Mouse (Mus musculus): ENCODE results near the gene Pomt2. TPM values are rescaled to one million over a fixed set of nuclear protein-coding genes. Genes with fewer than 3 reads are reported as not detected.

The Pomt2 gene
- polyA plus RNA-seq, 1 experiment = 0.09 TPM

DNA sequence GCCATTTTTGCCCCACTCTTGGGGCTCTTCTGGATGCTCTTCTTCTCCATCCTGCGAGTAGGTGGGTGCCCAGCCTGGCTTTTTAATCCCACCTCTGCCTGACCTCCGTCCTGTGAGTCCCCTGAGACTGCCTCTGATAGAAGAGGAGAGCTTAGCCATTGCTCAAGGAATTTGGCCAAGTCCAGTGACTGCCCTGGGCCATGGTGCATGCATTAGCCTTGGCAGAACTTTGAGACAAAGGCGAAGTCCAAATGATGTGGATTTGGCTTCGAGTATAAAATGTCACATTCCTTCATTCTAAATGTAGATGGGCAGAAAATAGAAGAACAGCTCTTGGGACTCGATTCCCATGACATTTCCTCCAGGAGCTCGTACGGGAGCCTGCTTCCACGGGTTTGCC lies 65.0 kb downstream of the Pomt2 start:
- H3K4me3 ChIP-seq (replicated peaks) = no peak overlapping the region
- no peaks in the 10 kb centered on the region for H3K27me3 ChIP-seq (ENCODE audit: control insufficient read depth)
- TF ChIP-seq GATA1 (IDR thresholded peaks at IDR 0.05; ENCODE audit: low read length) = no peak
- TF ChIP-seq TAL1 (IDR thresholded peaks at IDR 0.05; ENCODE audit: low read length) = no peak
- H3K36me3 ChIP-seq (ENCODE audit: control insufficient read depth) = no peaks in the 10 kb centered on the region
- H3K4me1 ChIP-seq (ENCODE audit: control insufficient read depth) = no peaks in the 10 kb centered on the region
- H3K9me3 ChIP-seq (ENCODE audit: control insufficient read depth, low read length) = no peaks in the 10 kb centered on the region

- no peaks in the 10 kb centered on the region for H3K27me3 ChIP-seq (ENCODE audit: control insufficient read depth)
- TF ChIP-seq TAL1 (IDR thresholded peaks at IDR 0.05; ENCODE audit: low read length) (no peak), GATA1 (IDR thresholded peaks at IDR 0.05; ENCODE audit: low read length) (no peak)
- H3K4me3 ChIP-seq (replicated peaks) = no peak overlapping the region
Measured at GRCm38 (mm10) chr12:87076610-87077009, 71.2 kb downstream of the Pomt2 start.

DNA sequence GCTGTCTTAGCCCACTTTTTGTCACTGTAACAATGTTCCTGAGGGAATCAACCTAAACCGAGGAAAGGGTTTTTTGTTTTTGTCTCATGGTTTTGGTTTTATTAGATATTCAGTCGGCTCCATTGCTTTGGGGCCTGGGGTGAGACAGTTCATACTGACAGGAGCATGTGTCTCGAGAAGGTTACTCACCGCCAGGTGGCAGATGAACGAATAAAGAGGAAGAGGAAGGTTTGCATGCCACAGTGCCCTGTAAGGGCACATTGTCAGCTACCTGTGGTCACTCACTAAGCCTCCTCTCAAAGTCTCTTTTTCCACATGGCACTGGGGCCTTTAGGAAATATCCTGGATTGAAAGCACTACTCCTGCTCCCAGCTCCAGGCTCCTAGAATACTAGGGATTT lies 77.2 kb downstream of the Pomt2 start:
- Histone ChIP-seq H3K4me3 (replicated peaks) (no peak overlapping the region), H3K4me1 (ENCODE audit: control insufficient read depth) (no peaks in the 10 kb centered on the region), H3K9me3 (ENCODE audit: control insufficient read depth, low read length) (no peaks in the 10 kb centered on the region), H3K36me3 (ENCODE audit: control insufficient read depth) (no peaks in the 10 kb centered on the region), H3K27me3 (ENCODE audit: control insufficient read depth) (no peaks in the 10 kb centered on the region)
- no peak for TF ChIP-seq GATA1 (IDR thresholded peaks at IDR 0.05; ENCODE audit: low read length)
- TF ChIP-seq TAL1 (IDR thresholded peaks at IDR 0.05; ENCODE audit: low read length) = no peak

More at GRCm38 (mm10) chr12:87076610-87077009, 71.2 kb downstream of the Pomt2 start:
- no peaks in the 10 kb centered on the region for H3K9me3 ChIP-seq (ENCODE audit: control insufficient read depth, low read length)
- no peaks in the 10 kb centered on the region for H3K4me1 ChIP-seq (ENCODE audit: control insufficient read depth)
- no peaks in the 10 kb centered on the region for H3K36me3 ChIP-seq (ENCODE audit: control insufficient read depth)

GRCm38 (mm10) chr12:87066429-87066828 lies 81.3 kb downstream of the Pomt2 start:
- Histone ChIP-seq H3K4me1 (ENCODE audit: control insufficient read depth) (no peaks in the 10 kb centered on the region), H3K9me3 (ENCODE audit: control insufficient read depth, low read length) (no peaks in the 10 kb centered on the region), H3K36me3 (ENCODE audit: control insufficient read depth) (no peaks in the 10 kb centered on the region), H3K27me3 (ENCODE audit: control insufficient read depth) (no peaks in the 10 kb centered on the region), H3K4me3 (replicated peaks) (no peak overlapping the region)
- TF ChIP-seq TAL1 (IDR thresholded peaks at IDR 0.05; ENCODE audit: low read length) (no peak), GATA1 (IDR thresholded peaks at IDR 0.05; ENCODE audit: low read length) (no peak)

- Histone ChIP-seq H3K4me3 (replicated peaks) (no peak overlapping the region), H3K9me3 (ENCODE audit: control insufficient read depth, low read length) (no peaks in the 10 kb centered on the region), H3K27me3 (ENCODE audit: control insufficient read depth) (no peaks in the 10 kb centered on the region), H3K4me1 (ENCODE audit: control insufficient read depth) (no peaks in the 10 kb centered on the region), H3K36me3 (ENCODE audit: control insufficient read depth) (no peaks in the 10 kb centered on the region)
- no peak for TF ChIP-seq TAL1 (IDR thresholded peaks at IDR 0.05; ENCODE audit: low read length)
- TF ChIP-seq GATA1 (IDR thresholded peaks at IDR 0.05; ENCODE audit: low read length) = no peak
Measured at GRCm38 (mm10) chr12:87065446-87065845, 82.3 kb downstream of the Pomt2 start.

- Histone ChIP-seq H3K9me3 (ENCODE audit: control insufficient read depth, low read length) (no peaks in the 10 kb centered on the region), H3K4me3 (replicated peaks) (no peak overlapping the region), H3K4me1 (ENCODE audit: control insufficient read depth) (no peaks in the 10 kb centered on the region), H3K36me3 (ENCODE audit: control insufficient read depth) (no peaks in the 10 kb centered on the region), H3K27me3 (ENCODE audit: control insufficient read depth) (no peaks in the 10 kb centered on the region; the same call in 1 of the 2 replicates)
- TF ChIP-seq GATA1 (IDR thresholded peaks at IDR 0.05; ENCODE audit: low read length) (no peak), TAL1 (IDR thresholded peaks at IDR 0.05; ENCODE audit: low read length) (no peak)
Measured at GRCm38 (mm10) chr12:87057066-87057465, 90.7 kb downstream of the Pomt2 start.

Other genes starting within 250 kb of the Pomt2 start
- gene Cipc, start 200.9 kb downstream of the Pomt2 start, polyA plus RNA-seq (2012) = 0.42 and 0.61 TPM in 2 replicates
- gene Zdhhc22, start 157.5 kb downstream of the Pomt2 start, polyA plus RNA-seq (2012) = not detected in 2 replicates
- not detected in 2 replicates for gene Tmem63c, start 126.6 kb downstream of the Pomt2 start, polyA plus RNA-seq (2012)
- gene Ngb, start 45.4 kb downstream of the Pomt2 start, polyA plus RNA-seq (2012) = not detected in 2 replicates
- gene Gstz1, start 803 bp downstream of the Pomt2 start, polyA plus RNA-seq (2012) = 0.29 and 0.41 TPM in 2 replicates
- not detected in 2 replicates for gene Samd15, start 51.8 kb upstream of the Pomt2 start, polyA plus RNA-seq (2012)
- 0.01 and 0.02 TPM in 2 replicates for gene Tmed8, start 52.5 kb upstream of the Pomt2 start, polyA plus RNA-seq (2012)
- gene Noxred1, start 90.8 kb upstream of the Pomt2 start, polyA plus RNA-seq (2012) = 0.03 TPM in 1 of 2 replicates, not detected in the other
- gene Vipas39, start 118.3 kb upstream of the Pomt2 start, polyA plus RNA-seq (2012) = 0.06 TPM in 1 of 2 replicates, not detected in the other
- gene Ahsa1, start 118.5 kb upstream of the Pomt2 start, polyA plus RNA-seq (2012) = 12.6 and 13.5 TPM in 2 replicates
- not detected in 2 replicates for gene Ism2, start 151.7 kb upstream of the Pomt2 start, polyA plus RNA-seq (2012)
- gene Sptlc2, start 240.4 kb upstream of the Pomt2 start, polyA plus RNA-seq (2012) = 0.29 and 0.80 TPM in 2 replicates